Mouse (Mus musculus) heart, postnatal 10 days (tissue): ENCODE results near the gene 4930522H14Rik. TPM values are rescaled to one million over a fixed set of nuclear protein-coding genes. Genes with fewer than 3 reads are reported as not detected.

Experiments used
- DNase-seq, 2 experiments: peaks; one replicate each; pipeline ENCODE4 v3.0.0; 2021
- intact Hi-C: fragments of 180-260 bp; cut with DNase I; formaldehyde crosslinking; loops from one replicate; pipeline ENCODE4 v1.15.1; 2025
- total RNA-seq, 2 experiments: library from RNA; stranded (reverse); gene quantifications; 2 replicates each; pipeline ENCODE4 v1.2.3; 2021

Gene 4930522H14Rik
- total RNA-seq, 2 experiments from 2014 or later = not detected

DNA sequence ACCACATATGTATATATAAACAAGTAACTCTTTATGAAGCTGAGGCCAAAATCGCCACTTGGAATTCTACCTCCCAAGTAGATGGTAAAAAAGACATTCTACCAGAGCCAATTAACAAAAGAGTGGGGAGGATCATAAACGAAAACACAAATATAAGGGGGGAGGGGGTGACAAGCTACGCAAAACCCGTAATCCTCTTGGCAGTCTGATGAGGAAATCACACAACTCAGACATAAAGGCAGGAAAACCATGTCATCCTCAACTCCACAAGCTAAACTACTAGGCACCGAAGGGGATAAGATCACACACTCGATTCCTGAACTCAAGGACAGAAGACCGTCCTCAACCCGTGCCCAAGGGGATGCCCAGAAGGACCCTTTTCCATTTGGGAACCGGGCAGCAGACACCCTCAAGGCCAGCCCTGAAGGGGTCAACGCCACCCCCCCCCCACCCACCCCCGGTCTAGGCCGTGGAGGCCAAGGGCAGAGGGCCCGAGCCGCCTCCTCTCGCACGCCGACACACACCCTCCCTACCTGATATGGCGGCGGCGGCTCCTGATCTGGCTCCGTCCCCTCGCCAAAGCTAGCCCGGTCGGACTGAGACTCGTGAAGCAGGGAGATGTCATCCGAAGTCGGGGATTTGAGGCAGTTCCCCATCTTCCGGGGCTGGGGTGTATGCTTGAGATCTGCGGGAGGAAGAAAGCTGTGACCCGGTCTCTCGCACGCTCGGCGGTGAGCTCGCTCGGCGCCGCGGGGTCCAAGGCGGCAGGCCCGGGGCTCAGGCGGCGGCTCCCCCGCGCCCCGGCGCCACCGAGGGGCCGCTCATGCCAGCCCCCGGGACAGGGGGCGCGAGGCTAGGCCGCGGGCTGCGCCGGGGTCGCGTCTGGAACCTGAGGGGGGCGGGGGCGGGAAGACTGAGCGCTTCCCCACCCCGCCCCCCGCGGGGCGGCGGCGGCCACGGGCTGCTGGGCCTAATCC lies 55.2 kb downstream of the 4930522H14Rik start:
- intact Hi-C loops = loop anchor here (1.0 to 5.0 kb wide), 3 partner anchors 15 to 191 kb away; partner anchors contain the start of gene Cdkn2c
- DNase-seq = peak; percentile 69 to 76

DNA sequence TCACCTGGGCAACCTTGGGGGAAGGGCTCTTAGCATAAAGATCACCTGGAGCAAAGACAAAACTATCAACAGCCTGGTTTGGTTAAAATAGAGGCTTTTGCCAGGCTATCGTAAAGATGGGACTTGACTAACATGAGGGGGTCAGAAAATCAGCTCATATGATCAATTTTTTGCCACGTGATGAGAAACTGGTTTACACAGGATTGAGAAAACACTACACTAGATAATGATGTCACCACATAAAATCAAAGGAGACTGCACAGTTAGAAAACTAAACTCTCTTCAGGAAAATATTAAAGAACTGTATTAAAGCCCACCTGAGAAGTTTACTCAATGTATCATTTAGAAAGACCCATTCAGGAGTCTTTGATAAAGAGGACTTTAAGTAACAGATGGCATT lies 56.0 kb downstream of the 4930522H14Rik start:
- intact Hi-C loops = loop anchor here (1.0 to 5.0 kb wide), 3 partner anchors 14 to 192 kb away; partner anchors contain the start of gene Cdkn2c

DNA sequence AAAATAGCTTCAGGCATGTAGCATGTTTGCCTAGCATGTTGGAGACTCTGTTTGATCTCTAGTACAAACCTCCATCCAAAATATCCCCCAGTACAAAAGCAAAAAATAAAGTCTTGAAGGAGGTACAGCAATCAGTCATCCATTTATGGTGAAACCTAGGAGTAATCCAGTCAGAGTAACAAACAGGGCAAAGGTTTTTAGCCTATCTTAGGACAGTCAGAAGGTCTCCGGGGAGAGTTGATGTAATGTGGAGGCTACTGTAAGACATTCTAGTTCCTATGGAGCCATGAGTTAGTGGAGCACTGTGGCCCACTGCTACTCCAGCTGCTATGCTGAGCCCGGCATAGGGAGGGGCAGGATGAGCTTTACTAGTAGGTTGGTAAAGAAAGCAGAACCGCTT lies 58.5 kb downstream of the 4930522H14Rik start:
- no peak for DNase-seq
- intact Hi-C loops = no loop called here

More for the DNA sequence above, 56.0 kb downstream of the 4930522H14Rik start:
- DNase-seq = no peak

DNA sequence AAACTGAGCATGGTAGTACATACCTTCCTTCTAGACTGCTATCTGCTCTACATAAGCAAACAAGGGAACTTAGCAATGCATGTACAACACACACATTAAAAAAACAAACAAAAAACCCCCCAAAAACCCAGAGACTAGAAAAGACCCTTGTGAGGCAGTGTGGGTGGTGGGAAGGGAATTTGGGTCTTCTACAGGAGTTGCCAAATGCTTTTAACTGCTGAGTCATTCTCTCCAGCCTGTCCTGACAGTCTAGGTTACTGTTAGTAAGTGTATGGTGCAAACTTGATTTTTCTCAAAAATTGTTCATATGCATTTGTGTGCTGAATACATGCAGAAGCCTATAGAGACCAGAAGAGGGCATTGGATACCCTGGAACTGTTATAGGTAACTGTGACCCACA lies 59.5 kb downstream of the 4930522H14Rik start:
- no peak for DNase-seq
- intact Hi-C loops = no loop called here

GRCm38 (mm10) chr4:109467687-109468086 lies 63.4 kb downstream of the 4930522H14Rik start:
- intact Hi-C loops = no loop called here
- DNase-seq = no peak

DNA sequence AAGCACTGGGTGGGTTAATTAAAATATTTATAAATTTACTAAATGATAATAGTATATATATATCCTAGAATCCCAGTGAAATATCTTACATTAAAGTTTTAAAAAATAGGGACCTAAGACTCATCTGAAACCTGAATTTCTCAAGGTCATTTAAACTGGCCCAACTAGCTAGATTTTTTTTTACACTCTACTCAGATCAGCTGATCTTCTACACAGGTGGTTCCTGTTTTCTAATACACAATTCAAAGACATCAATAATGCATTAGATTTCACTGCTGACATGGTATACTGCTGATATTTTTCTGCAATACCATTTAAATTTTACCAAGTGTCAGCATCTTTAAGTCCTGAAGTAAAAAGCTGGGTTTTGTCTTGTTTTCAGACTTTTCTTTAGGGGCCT lies 67.2 kb downstream of the 4930522H14Rik start:
- intact Hi-C loops = no loop called here
- no peak for DNase-seq

DNA sequence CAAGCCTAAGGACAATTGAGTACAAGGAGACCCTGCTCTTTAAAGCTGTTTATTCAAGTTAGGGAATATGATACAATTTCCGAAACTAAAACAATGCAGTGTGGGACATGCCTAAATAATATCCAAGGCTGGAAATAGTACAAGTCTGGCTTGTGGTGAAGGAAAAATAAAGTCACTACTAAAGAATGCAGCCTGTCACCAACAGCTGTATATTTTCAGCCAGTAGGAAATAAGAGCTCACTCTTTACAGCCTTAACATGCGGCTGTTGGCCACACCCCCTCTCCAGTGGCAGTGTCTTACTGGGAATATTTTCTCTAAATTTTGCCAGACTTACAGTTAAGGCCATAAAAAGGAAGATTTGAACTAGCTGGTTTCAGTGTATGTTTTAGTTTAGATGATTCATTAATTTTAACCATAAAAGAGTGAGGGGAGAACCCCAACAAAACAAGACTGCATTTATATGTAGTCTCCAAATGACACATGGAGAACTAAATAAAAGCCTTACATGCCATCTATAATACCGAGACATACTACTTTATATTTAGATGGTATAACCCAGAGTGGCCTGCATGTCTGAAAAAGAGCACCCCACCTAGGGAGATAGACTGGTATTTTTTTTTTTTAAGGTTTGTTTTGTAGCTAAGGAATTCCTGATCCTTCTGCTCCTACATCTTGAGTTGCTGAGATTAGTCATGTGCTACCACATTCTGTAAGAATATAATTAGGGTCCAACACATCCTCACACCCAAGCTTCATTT lies 70.5 kb downstream of the 4930522H14Rik start:
- DNase-seq = peak; percentile 76 to 79
- intact Hi-C loops = loop anchor here (1.0 kb wide), 1 partner anchor 15 kb away; no protein-coding TSS in a partner anchor

- no peak for DNase-seq
- intact Hi-C loops = no loop called here
Observed at GRCm38 (mm10) chr4:109456821-109457220, 74.3 kb downstream of the 4930522H14Rik start.

Other genes starting within 250 kb of the 4930522H14Rik start
- 1 to 10 TPM; 2.8 to 4.1 TPM for gene Ttc39a, start 124.7 kb downstream of the 4930522H14Rik start, total RNA-seq
- gene Rnf11, start 46.6 kb downstream of the 4930522H14Rik start, total RNA-seq = 100 to 1,000 TPM; 107 to 112 TPM
- 10 to 100 TPM; 34.0 to 35.0 TPM for gene Cdkn2c, start 135.9 kb upstream of the 4930522H14Rik start, total RNA-seq
- 10 to 100 TPM; 31.4 to 33.2 TPM for gene Faf1, start 145.3 kb upstream of the 4930522H14Rik start, total RNA-seq